Mouse (Mus musculus) MEL (cell line): Measurements from ENCODE around the gene Rnf208.

Experiments
- BHLHE40 ChIP-seq: IDR thresholded peaks from 2 replicates; pipeline ENCODE4 v1.6.1; 2012; ENCODE audit warnings: low read depth, mild to moderate bottlenecking, inconsistent platforms, low read length, improper control_type of control experiment, borderline replicate concordance
- CHD2 ChIP-seq: IDR thresholded peaks from 2 replicates; pipeline ENCODE4 v1.6.1; 2011; ENCODE audit warnings: low read length, improper control_type of control experiment
- CTCF ChIP-seq, 3 experiments: IDR thresholded peaks in 2 of 3; conservative IDR thresholded peaks in 1 of 3; 2 replicates each; pipeline ENCODE4 v1.5.1; 2011 to 2012; ENCODE audit warnings: low read length in 3 of 3, low read depth in 2 of 3, mild to moderate bottlenecking in 2 of 3, improper control_type of control experiment in 1 of 3, inconsistent platforms in 1 of 3, mixed read lengths in 1 of 3, moderate library complexity in 1 of 3; ENCODE audit not compliant: control insufficient read depth in 1 of 3, insufficient read depth in 1 of 3, poor library complexity in 1 of 3, severe bottlenecking in 1 of 3
- E2F4 ChIP-seq: IDR thresholded peaks from 2 replicates; pipeline ENCODE4 v1.6.1; 2011; ENCODE audit warnings: low read depth, low read length, improper control_type of control experiment, borderline replicate concordance
- MYC ChIP-seq: IDR thresholded peaks from 2 replicates; pipeline ENCODE4 v1.6.1; 2011; ENCODE audit warnings: low read depth, mild to moderate bottlenecking, low read length, improper control_type of control experiment, moderate library complexity
- POLR2A ChIP-seq, 2 experiments: IDR thresholded peaks; 2 replicates each; pipeline ENCODE4 v1.6.1; 2011 to 2012; ENCODE audit warnings: low read length in 2 of 2, mild to moderate bottlenecking in 2 of 2, control low read depth in 1 of 2, improper control_type of control experiment in 1 of 2, low read depth in 1 of 2, moderate library complexity in 1 of 2; ENCODE audit not compliant: control insufficient read depth in 1 of 2, insufficient read depth in 1 of 2, poor library complexity in 1 of 2
- RCOR1 ChIP-seq: IDR thresholded peaks from 2 replicates; pipeline ENCODE4 v1.6.1; 2012; ENCODE audit warnings: low read depth, mild to moderate bottlenecking, inconsistent platforms, low read length, improper control_type of control experiment
- USF1 ChIP-seq: IDR thresholded peaks from 2 replicates; pipeline ENCODE4 v1.6.1; 2014; ENCODE audit warnings: low read depth, mild to moderate bottlenecking, inconsistent platforms, low read length, improper control_type of control experiment, moderate library complexity

DNA sequence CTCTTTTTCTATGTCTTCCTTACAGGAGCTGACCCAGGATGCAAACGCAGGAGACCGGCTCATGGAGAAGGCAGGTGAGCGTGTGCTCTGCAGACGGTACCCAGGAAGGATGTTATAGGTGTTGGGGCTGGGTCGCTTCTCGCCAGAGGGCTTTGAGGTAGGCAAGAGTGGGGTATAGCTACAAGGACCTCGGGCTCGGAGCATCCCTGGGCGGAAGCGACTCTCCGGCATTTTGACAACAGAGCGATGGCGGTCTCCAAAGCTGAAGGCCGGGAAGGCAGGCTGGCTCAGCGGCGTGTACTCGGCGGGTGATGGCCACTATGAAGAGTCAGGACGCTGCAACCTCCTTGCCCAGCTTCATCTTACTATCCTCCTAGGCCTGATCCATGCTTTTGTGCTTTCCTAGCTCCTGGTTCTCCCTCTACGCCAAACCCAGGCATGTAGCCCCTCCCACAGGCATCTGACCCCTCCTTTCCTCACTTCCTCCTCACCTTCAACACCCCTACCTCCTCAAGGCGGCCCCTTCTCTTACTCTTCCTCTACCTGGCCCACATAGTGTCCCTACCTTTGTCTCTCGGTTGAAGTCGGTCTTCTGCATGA lies 28.7 kb upstream of the Rnf208 start:
- TF ChIP-seq RCOR1 (no peak), CTCF (IDR thresholded peaks at IDR 0.05 in 2 of 3, conservative IDR thresholded peaks at IDR 0.05 in 1 of 3; ENCODE audit: control insufficient read depth in 1 of 3, insufficient read depth in 1 of 3, low read depth in 2 of 3, low read length in 3 of 3, poor library complexity in 1 of 3, severe bottlenecking in 1 of 3) (no peak), POLR2A (IDR thresholded peaks at IDR 0.05; ENCODE audit: control insufficient read depth in 1 of 2, insufficient read depth in 1 of 2, low read depth in 1 of 2, low read length in 2 of 2, poor library complexity in 1 of 2) (no peak), CHD2 (no peak), BHLHE40 (no peak), MYC (no peak), E2F4 (no peak), USF1 (no peak)
